Mouse (Mus musculus) heart, adult 2 months (tissue): Measurements from ENCODE around the gene Rcor3. TPM values are rescaled to one million over a fixed set of nuclear protein-coding genes. Genes with fewer than 3 reads are reported as not detected.

Experiments used
- DNase-seq, 2 experiments: peaks; one replicate each; pipeline ENCODE4 v3.0.0; 2021
- H3K27ac ChIP-seq: fragments of 200-600 bp; 2 replicates; pipeline ENCODE4 v1.8.1; 2022
- H3K27me3 ChIP-seq: fragments of 200-500 bp; 2 replicates; pipeline ENCODE4 v1.6.1; 2012; ENCODE audit warnings: mild to moderate bottlenecking, low read length, inconsistent platforms, mixed read lengths; ENCODE audit not compliant: control insufficient read depth, insufficient read depth
- H3K36me3 ChIP-seq: fragments of 200-500 bp; 2 replicates; pipeline ENCODE4 v1.6.1; 2012; ENCODE audit warnings: low read length, inconsistent platforms; ENCODE audit not compliant: control insufficient read depth, insufficient read depth
- H3K4me1 ChIP-seq: fragments of 200-500 bp; 2 replicates; pipeline ENCODE4 v1.6.1; 2011; ENCODE audit warnings: low read length; ENCODE audit not compliant: control insufficient read depth, insufficient read depth
- H3K4me3 ChIP-seq: fragments of 200-600 bp; 2 replicates; pipeline ENCODE4 v1.8.1; 2022
- H3K79me2 ChIP-seq: fragments of 200-500 bp; replicated peaks from 2 replicates; pipeline ENCODE4 v1.6.1; 2012; ENCODE audit warnings: mild to moderate bottlenecking, inconsistent platforms, low read length, moderate library complexity, mixed read lengths; ENCODE audit not compliant: control insufficient read depth, insufficient read depth
- H3K9ac ChIP-seq: fragments of 200-500 bp; 2 replicates; pipeline ENCODE4 v1.6.1; 2012; ENCODE audit warnings: low read depth, mild to moderate bottlenecking, control low read depth, inconsistent platforms, low read length, mixed read lengths
- CTCF ChIP-seq: fragments of 200-600 bp; IDR thresholded peaks from 2 replicates; pipeline ENCODE4 v1.8.1; 2022; ENCODE audit warnings: antibody characterized with exemption, mild to moderate bottlenecking, moderate library complexity
- EP300 ChIP-seq: fragments of 200-500 bp; IDR thresholded peaks from 2 replicates; pipeline ENCODE4 v1.6.1; 2011; ENCODE audit warnings: low read depth, low read length, control low read depth; ENCODE audit not compliant: insufficient read depth
- POLR2A ChIP-seq: fragments of 200-500 bp; IDR thresholded peaks from 2 replicates; pipeline ENCODE4 v1.6.1; 2011; ENCODE audit warnings: mild to moderate bottlenecking, low read depth, low read length, control low read depth; ENCODE audit not compliant: insufficient read depth
- WGBS: fragments of 180-500 bp; shearing (Covaris S2); methylation state at CpG from one replicate; pipeline ENCODE4 v1.1.7; 2018; 5-methylcytosine and 5-hydroxymethylcytosine counted together
- intact Hi-C: fragments of 180-260 bp; cut with DNase I; formaldehyde crosslinking; loops from one replicate; pipeline ENCODE4 v1.15.1; 2025
- long read RNA-seq: library from polyadenylated mRNA; stranded (forward); transcript quantifications from one replicate; pipeline ENCODE4 v2.0.0, GENCODE M21; 2021
- polyA plus RNA-seq: library from polyadenylated mRNA; depleted of rRNA; stranded (reverse); fragments of >200 nt; gene quantifications from 2 replicates; pipeline ENCODE4 v1.2.3, GENCODE M21; 2012; rRNA removed
- total RNA-seq, 2 experiments: library from RNA; stranded (reverse); gene quantifications; 2 replicates each; pipeline ENCODE4 v1.2.3; 2021

The Rcor3 gene
- total RNA-seq (10 to 100 TPM; 26.3 to 35.0 TPM), polyA plus RNA-seq (38.3 and 39.7 TPM in 2 replicates)
- long read RNA-seq, transcript Rcor3-206 (10 exons, 1,623 nt) = major isoform, 5 of 15 reads
- long read RNA-seq, transcript Rcor3-207 (12 exons, 1,844 nt) = major isoform, 5 of 15 reads
- long read RNA-seq, partial matches to known transcripts = 1 of 15 reads
- long read RNA-seq, other reads (novel, unspliced or antisense) = 2 of 15 reads

GRCm38 (mm10) chr1:192137926-192138910 lies at the start of gene Rcor3:
Rcor3 (minus strand) TSS chr1:192138062.
- peak; percentile 91 to 94 for DNase-seq
- Histone ChIP-seq H3K79me2 (0 out of 2 replicates have a peak, but pooled peaks cover 1% of the 10 kb centered on the region), H3K9ac (peak within 1 kb of the TSS; percentile 96), H3K36me3 (peaks cover 8% of the 10 kb centered on the region), H3K27ac (peak within 1 kb of the TSS; percentile 96), H3K27me3 (no peaks in the 10 kb centered on the region), H3K4me1 (peaks cover 1% of the 10 kb centered on the region; the same call in 1 of the 2 replicates), H3K4me3 (peak within 1 kb of the TSS; percentile 78)
- 1% methylated on average over 67 of the region's 88 CpGs for WGBS
- intact Hi-C loops = loop anchor here (10.0 kb wide), 1 partner anchor 1213 kb away; the partner anchor contains the start of gene Angel2
- TF ChIP-seq POLR2A = no peak
- no peak for TF ChIP-seq EP300
- peak; percentile 59 for TF ChIP-seq CTCF

GRCm38 (mm10) chr1:192181696-192182257 lies 43.9 kb upstream of the Rcor3 start:
- no peaks in the 10 kb centered on the region for H3K79me2 ChIP-seq
- no peaks in the 10 kb centered on the region for H3K36me3 ChIP-seq
- intact Hi-C loops = no loop called here
- H3K9ac ChIP-seq = no peak overlapping the region
- TF ChIP-seq POLR2A (no peak), CTCF (no peak), EP300 (no peak)
- no peak overlapping the region for H3K4me3 ChIP-seq
- H3K4me1 ChIP-seq = no peaks in the 10 kb centered on the region
- WGBS = 80% methylated on average over 4 of the region's 4 CpGs
- no peaks in the 10 kb centered on the region for H3K27me3 ChIP-seq
- DNase-seq = no peak
- no peak overlapping the region for H3K27ac ChIP-seq

DNA sequence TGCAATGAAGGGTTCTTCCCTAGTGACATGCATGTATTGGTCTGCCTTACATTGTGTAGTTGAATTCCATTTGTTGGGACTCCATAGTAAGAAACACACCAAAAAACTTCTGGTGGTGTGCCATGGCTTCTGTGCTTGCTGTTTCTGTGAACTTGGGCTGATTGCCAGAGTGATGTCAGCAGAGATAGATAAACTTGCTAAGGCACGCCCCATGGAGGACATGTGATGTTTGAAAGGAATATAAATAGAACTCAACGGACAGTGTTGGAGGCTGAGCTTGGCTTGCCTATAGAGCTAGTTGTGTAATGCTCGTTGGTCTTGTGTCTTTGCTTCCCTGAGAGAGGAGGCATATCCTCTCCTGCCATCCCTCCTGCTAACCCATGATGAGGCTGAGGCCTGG lies 42.0 kb upstream of the Rcor3 start:
- no peak for TF ChIP-seq EP300
- TF ChIP-seq CTCF = no peak
- no peak for TF ChIP-seq POLR2A
- intact Hi-C loops = no loop called here
- Histone ChIP-seq H3K27me3 (no peaks in the 10 kb centered on the region), H3K9ac (no peak overlapping the region), H3K4me3 (no peak overlapping the region), H3K36me3 (no peaks in the 10 kb centered on the region), H3K27ac (no peak overlapping the region), H3K79me2 (no peaks in the 10 kb centered on the region), H3K4me1 (no peaks in the 10 kb centered on the region)
- DNase-seq = no peak
- WGBS = 20% methylated on average over 3 of the region's 3 CpGs

DNA sequence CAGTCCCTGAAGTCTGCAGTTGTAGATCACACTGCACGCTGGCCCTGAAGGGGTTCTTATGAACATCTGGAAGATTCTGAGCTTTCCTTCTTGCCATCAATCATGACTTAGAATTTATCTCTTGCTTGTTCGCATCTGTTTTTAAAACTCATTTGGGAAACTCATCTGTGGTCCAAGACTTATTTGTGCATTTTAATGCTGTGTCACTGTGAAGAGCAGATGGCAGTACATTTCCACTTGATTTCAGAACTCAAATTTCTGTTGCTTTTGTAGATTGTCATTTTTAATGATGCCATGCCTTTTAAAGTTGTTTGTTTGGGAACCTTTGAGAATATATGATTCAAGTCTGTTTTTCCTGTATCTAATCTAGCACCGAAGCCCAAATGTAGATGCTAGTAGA lies 33.6 kb upstream of the Rcor3 start:
- H3K79me2 ChIP-seq = no peaks in the 10 kb centered on the region
- no peaks in the 10 kb centered on the region for H3K27me3 ChIP-seq
- DNase-seq = no peak
- WGBS = 85% methylated on average over 3 of the region's 3 CpGs
- no peak overlapping the region for H3K27ac ChIP-seq
- no peak overlapping the region for H3K9ac ChIP-seq
- H3K36me3 ChIP-seq = no peaks in the 10 kb centered on the region
- H3K4me1 ChIP-seq = no peaks in the 10 kb centered on the region
- intact Hi-C loops = no loop called here
- no peak overlapping the region for H3K4me3 ChIP-seq
- TF ChIP-seq POLR2A (no peak), EP300 (no peak), CTCF (no peak)

DNA sequence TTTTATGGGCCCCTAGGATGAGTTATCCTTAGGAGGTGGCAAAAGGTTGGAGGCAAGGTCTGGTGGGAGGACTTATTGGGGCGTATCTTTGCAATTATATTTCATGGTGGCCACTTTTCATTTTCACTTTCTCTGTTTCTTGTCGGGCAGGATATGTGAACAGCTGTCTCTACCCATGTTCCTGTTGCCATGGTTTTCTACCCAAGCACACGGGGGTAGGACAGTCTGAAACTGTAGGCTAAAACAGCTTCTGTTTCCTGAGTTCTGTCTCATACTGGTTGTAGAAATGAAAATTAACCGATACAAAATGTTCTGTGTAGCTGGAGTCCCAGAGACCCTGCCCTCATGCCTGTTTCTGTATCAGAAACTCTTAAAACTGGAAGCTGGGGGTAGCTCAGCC lies 13.3 kb upstream of the Rcor3 start:
- no peak overlapping the region for H3K9ac ChIP-seq
- H3K27ac ChIP-seq = no peak overlapping the region
- TF ChIP-seq EP300 = no peak
- TF ChIP-seq POLR2A = no peak
- H3K4me3 ChIP-seq = no peak overlapping the region
- intact Hi-C loops = no loop called here
- H3K36me3 ChIP-seq = no peaks in the 10 kb centered on the region
- no peaks in the 10 kb centered on the region for H3K27me3 ChIP-seq
- DNase-seq = no peak
- no peaks in the 10 kb centered on the region for H3K79me2 ChIP-seq
- H3K4me1 ChIP-seq = no peaks in the 10 kb centered on the region
- 83% methylated on average over 4 of the region's 4 CpGs for WGBS
